Mouse (Mus musculus) frontal cortex, postnatal 10 days (tissue): ENCODE data around the gene 1700010I14Rik.

Experiments used
- DNase-seq, 2 experiments: peaks; one replicate each; pipeline ENCODE4 v3.0.0; 2022; ENCODE audit warnings: low spot score in 2 of 2, mixed read lengths in 1 of 2

1700010I14Rik gene

DNA sequence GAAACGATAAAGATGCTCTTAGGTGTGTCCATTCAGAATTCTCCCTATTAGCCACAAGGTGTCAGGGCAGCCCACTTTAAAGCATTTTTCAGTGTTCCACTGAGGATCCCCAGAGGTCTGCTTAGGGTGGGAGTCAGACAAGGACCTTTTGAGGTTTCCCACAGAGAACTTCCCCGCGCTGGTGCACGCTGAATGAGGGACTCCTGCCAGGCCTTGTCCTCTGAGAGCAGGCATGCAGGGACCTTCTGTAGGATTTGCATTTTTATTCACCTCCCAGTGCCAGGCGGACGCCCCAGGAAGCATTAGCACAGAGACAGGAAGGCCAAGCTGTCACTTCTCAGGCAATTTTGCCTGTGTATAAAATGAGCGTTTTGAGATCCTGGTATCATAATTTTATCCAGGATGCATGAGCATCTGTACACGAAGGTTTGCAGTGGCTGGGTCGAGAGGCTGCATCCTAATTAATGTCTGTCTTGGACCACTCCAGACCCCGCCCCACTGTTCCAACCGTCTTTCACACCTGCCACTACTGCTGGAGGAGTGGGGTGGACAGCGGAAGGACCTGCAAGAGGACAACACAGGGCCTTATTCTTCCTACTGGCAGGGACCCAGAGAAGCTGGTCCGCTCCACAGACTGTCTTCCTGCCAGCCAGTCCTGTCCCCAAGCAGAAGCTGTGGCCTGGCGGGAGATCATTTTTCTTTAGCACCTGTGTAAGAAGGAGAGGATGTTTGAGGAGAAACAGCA is 35.2 kb downstream of the 1700010I14Rik start:
- DNase-seq = peak; percentile 41 to 62

DNA sequence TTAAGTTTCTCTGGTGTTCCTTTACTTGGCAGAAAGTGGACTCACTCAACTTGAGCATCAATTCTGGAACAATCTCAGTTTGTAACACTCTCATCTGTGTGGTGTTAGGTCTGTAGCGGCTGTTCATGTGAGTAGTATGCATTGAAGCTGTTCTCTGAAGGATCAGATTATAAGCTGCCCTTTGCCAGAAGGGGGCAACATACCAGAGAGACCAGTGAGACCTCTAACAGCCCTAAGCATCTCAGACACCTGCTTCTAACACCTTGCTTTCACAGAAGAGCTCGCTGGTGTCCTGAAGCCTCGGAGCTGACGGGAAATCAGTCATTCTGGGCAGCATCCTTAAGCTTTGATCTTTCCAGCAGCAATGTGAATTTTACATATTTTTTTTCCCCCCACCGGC is 42.0 kb downstream of the 1700010I14Rik start:
- no peak for DNase-seq

DNA sequence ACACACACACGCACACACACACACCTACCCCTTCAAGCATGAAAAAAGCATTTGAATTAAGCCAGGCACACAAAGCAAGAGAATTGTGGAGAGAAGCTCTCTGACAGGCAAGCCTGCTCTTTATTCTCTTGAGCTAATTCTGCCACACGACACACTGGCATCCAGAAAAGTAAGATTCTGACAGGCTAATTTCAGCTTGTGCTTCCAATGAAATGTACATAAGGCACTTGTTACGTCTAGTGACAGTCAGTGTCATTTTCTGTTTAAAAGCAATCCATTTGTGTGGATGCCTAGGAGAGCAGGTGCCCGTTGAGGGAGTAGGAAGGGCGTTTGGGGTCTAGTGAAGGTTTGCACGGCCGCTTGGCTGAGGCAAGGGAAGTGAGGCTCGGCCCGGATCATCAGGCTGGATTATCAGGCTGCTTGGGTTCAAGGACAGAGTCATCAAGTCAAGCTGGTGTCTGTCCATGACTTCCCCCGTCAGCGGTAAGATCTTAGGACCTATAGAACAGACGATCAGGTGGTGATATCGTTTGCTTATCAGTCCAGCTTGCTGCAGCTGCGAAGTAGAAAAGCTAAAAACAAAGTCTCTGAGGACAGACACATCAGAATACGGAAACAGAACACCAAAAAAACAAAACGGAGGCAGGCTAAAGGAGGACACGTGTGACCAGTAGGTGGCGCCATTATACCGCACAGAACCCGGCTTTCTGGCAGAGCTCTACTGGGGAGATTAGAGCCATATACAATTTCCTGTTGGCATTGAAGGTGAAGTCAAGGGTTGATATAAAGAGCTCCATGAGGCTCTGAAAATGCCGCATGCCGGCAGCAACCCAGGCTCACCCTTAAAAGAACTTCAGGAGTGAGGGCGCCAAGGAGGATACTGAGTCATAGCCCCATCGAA is 43.4 kb downstream of the 1700010I14Rik start:
- DNase-seq = peak; percentile 68 to 85

- DNase-seq = peak in 1 of 2 experiments; percentile 25
Observed at GRCm38 (mm10) chr17:9032362-9033044, 44.4 kb downstream of the 1700010I14Rik start.

GRCm38 (mm10) chr17:9033511-9033910 is 45.4 kb downstream of the 1700010I14Rik start:
- no peak for DNase-seq

DNA sequence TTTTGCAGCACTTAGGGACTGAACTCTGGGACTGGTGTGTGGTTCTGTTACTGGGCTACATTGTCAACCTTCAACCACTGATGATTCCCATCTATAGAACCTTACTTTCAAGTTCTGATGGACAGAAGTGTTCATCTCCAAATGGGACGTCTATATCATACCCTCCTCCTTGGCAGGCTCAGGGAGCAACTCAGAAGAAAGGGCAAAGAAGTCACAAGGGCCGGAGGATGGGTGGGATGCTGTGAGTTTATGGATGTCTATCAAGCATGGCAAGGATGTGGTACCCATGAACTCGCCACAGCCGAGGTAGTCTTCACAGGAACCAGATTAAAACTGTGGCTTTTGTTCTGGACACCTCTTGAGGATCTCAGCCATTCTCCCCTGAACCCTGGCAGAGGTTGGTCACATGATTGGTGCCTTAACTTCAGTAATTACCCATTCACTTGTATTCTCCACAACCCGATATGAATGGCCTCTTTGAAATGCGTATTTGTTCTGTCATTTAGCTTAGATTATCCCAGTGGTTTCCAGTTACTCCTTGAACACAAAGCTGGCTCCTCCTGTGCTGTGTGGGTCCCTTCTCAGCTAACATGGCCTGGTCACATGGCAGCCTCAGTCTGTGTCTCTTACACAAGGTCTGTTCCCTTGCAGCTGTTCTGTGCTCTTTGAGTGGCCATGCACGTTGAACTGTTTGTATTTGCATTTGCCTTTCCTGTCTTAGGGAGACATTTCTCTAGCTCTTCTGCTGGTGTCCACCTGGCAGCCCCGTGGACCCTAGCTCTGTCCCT is 47.6 kb downstream of the 1700010I14Rik start:
- DNase-seq = no peak

DNA sequence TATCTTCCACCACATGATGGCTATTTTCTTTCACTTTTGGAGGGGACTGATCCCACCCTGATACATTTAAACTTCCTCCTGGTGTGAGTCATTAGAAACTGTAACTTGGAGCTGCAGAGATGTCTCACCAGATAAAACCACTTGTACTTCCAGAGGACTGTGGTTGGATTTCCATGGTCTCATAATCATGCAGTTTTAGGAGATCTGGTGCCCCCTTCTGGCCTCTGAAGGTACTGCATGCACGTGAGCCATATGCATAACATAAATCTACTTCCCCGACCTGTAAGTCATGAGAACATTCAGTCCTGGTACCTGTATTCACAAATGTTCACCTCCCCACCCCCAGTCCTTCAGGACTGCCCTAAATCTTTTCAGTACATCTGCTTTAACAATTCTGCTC is 54.6 kb downstream of the 1700010I14Rik start:
- DNase-seq = no peak

DNA sequence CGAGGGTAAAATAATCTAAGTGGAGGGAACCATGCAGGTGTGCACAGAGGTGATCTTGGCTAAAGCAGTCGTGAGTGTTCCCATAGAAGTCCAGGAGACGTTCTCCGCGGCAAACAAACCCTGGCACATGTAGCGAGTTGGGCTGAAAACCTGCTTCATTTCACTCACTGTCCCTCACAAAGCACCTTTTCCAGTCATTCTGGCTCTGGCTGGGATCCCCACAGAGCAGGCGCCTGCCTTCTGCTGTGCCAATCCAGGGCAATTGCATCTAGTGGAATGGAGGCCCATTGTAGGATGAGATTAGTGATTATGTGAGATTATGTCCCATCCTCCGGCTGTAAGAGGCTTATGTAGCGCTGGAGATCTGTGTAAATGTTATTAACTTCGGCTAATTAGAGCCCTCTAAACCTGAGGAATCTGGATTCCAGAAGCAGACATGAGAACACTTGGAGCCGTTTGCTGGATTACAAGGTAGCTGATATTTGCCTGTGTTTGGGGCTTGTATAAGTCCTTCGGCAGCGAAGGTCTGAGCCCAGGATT is 64.4 kb downstream of the 1700010I14Rik start:
- no peak for DNase-seq

DNA sequence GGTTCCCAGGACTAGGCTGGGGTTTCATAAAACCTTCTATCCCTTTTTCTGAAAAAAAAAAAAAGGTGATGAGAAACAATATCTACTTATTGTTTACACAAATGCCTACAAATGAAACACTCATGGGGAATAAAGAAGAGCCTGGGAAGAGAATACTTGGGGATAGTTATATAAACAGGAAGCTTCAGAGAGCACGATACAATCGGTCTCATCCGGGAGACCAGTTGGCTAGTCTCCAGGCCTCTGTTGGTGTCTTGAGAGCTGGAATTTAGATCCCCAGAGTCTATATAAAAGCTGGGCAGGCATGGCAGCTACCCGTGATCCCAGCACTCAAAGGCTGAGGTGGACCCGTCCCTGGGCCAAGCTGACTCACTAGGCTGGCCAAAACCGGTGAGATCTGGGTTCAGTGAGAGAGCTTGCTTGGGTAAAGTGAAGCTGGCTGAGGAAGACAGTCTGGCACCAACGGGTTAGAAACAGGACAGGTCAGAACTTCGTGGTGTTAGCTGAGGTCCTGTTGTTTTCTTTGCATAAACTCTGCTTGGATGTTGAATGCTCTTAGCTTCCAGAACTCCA is 71.3 kb downstream of the 1700010I14Rik start:
- DNase-seq = no peak
